Mouse (Mus musculus): Measurements from ENCODE around the gene Anapc13.
A peak's percentile ranks its signal among the peaks of the same experiment; 100 is the strongest.

Anapc13 gene

GRCm38 (mm10) chr9:102631589-102632147 is 5.6 kb downstream of the Anapc13 start:
- no peak for DNase-seq (ENCODE audit: low spot score in 2 of 2)

GRCm38 (mm10) chr9:102632173-102632572 is 6.1 kb downstream of the Anapc13 start:
- DNase-seq (ENCODE audit: low spot score in 2 of 2): no peak

- DNase-seq (ENCODE audit: low spot score in 2 of 2): peak; percentile 61 to 69
Measured at GRCm38 (mm10) chr9:102632923-102633537, 6.9 kb downstream of the Anapc13 start.

- DNase-seq (ENCODE audit: low spot score in 2 of 2): no peak
Measured at GRCm38 (mm10) chr9:102634453-102634852, 8.4 kb downstream of the Anapc13 start.

- peak; percentile 42 to 59 for DNase-seq (ENCODE audit: low spot score in 2 of 2)
Measured at GRCm38 (mm10) chr9:102636553-102636952, 10.5 kb downstream of the Anapc13 start.

- DNase-seq (ENCODE audit: low spot score in 2 of 2): no peak
Measured at GRCm38 (mm10) chr9:102637115-102637514, 11.0 kb downstream of the Anapc13 start.

- no peak for DNase-seq (ENCODE audit: low spot score in 2 of 2)
Measured at GRCm38 (mm10) chr9:102638963-102639362, 12.9 kb downstream of the Anapc13 start.

GRCm38 (mm10) chr9:102639510-102639909 is 13.4 kb downstream of the Anapc13 start:
- DNase-seq (ENCODE audit: low spot score in 2 of 2): no peak

- no peak for DNase-seq (ENCODE audit: low spot score in 2 of 2)
Measured at GRCm38 (mm10) chr9:102641531-102641930, 15.4 kb downstream of the Anapc13 start.

- no peak for DNase-seq (ENCODE audit: low spot score in 2 of 2)
Measured at GRCm38 (mm10) chr9:102643071-102643485, 17.0 kb downstream of the Anapc13 start.

- no peak for DNase-seq (ENCODE audit: low spot score in 2 of 2)
Measured at GRCm38 (mm10) chr9:102643486-102644101, 17.5 kb downstream of the Anapc13 start.

GRCm38 (mm10) chr9:102645119-102645695 is 19.1 kb downstream of the Anapc13 start:
- no peak for DNase-seq (ENCODE audit: low spot score in 2 of 2)

- no peak for DNase-seq (ENCODE audit: low spot score in 2 of 2)
Measured at GRCm38 (mm10) chr9:102647010-102647409, 20.9 kb downstream of the Anapc13 start.

- no peak for DNase-seq (ENCODE audit: low spot score in 2 of 2)
Measured at GRCm38 (mm10) chr9:102649917-102650527, 23.9 kb downstream of the Anapc13 start.

GRCm38 (mm10) chr9:102650637-102651036 is 24.5 kb downstream of the Anapc13 start:
- no peak for DNase-seq (ENCODE audit: low spot score in 2 of 2)

- no peak for DNase-seq (ENCODE audit: low spot score in 2 of 2)
Measured at GRCm38 (mm10) chr9:102651199-102651720, 25.2 kb downstream of the Anapc13 start.

GRCm38 (mm10) chr9:102656355-102657095 is 30.4 kb downstream of the Anapc13 start:
- no peak for DNase-seq (ENCODE audit: low spot score in 2 of 2)

GRCm38 (mm10) chr9:102668115-102668514 is 42.0 kb downstream of the Anapc13 start:
- no peak for DNase-seq (ENCODE audit: low spot score in 2 of 2)

GRCm38 (mm10) chr9:102668906-102669305 is 42.8 kb downstream of the Anapc13 start:
- DNase-seq (ENCODE audit: low spot score in 2 of 2): no peak

GRCm38 (mm10) chr9:102673381-102673780 is 47.3 kb downstream of the Anapc13 start:
- no peak for DNase-seq (ENCODE audit: low spot score in 2 of 2)

GRCm38 (mm10) chr9:102675922-102676321 is 49.8 kb downstream of the Anapc13 start:
- DNase-seq (ENCODE audit: low spot score in 2 of 2): no peak

All from natural killer cell, adult 2 months (primary cell).